Mouse (Mus musculus): ENCODE measurements around the gene Cadm4. TPM values are rescaled to one million over a fixed set of nuclear protein-coding genes. Genes with fewer than 3 reads are reported as not detected.
"Not testable (repeated sequence)": the region's sequence is repeated elsewhere in the genome, so short reads cannot be mapped to it uniquely, and the experiment has no call there.

Gene Cadm4
- total RNA-seq, 2 experiments from 2014 or later: not detected

DNA sequence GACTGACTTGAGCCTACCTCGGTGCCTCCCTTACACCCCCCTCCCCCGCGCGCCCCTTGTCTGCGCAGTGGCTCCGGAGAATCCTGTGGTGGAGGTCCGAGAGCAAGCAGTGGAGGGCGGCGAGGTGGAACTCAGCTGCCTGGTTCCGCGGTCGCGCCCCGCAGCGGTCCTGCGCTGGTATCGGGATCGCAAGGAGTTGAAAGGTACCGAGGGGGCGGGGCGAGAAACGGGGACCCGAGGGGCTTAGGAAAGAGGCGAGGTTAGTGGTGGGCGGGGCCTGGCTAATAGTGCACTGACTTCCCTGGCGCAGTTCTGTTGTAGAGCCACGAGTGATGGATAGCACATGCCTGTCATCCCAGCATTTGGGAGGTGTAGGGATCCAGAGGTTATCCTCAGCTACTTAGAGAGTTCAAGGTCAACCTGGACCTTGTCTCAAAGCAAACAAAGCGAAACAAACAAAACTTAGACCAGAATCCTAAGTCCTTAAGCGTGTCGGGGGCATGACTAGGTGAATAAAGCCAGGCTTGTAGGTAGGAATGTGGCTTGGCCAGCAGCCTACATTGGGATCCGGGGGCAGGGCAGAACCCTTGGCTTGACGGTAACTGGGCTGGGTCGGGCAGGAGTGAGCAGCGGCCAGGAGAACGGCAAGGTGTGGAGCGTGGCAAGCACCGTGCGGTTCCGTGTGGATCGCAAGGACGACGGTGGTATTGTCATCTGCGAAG lies 18.2 kb downstream of the Cadm4 start:
- ATAC-seq (ENCODE audit: poor library complexity, severe bottlenecking): no peak

DNA sequence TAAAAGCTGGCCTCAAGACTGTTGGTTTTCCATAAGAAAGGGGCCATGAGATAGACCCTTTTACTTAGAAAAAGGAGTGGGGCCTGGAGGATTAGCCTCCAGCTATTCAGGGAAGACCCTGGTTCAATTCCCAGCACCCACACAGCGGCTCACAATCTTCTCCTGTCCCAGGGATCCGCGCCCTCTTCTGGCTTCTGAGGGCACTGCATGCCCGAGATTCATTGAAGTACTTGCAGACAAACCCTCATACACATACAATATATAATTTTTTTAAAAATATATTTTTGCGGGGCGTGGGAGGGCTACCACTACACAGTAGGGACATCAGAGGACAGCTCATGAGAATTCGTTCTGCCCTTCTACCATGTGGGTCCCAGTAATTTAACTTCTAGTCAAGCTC lies 19.1 kb downstream of the Cadm4 start:
- ATAC-seq (ENCODE audit: poor library complexity, severe bottlenecking): no peak

DNA sequence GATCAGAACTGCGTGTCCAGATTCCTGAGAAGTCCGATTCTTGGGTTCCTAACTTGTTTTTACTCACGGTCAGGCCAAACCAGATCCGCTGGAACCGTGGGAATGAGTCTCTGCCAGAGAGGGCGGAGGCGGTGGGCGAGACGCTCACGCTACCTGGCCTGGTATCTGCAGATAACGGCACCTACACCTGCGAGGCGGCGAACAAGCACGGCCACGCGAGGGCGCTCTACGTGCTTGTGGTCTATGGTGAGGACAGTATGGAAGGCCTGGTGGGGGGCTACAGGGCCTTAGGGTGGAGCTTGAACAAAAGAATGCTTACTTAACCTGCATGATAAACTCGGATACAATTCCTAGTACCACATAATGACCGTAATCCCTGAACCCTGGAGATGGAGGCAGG lies 19.7 kb downstream of the Cadm4 start:
- no peak for ATAC-seq (ENCODE audit: poor library complexity, severe bottlenecking)

- ATAC-seq (ENCODE audit: poor library complexity, severe bottlenecking): no peak
Observed at GRCm38 (mm10) chr7:24504004-24504403, 22.2 kb downstream of the Cadm4 start.

DNA sequence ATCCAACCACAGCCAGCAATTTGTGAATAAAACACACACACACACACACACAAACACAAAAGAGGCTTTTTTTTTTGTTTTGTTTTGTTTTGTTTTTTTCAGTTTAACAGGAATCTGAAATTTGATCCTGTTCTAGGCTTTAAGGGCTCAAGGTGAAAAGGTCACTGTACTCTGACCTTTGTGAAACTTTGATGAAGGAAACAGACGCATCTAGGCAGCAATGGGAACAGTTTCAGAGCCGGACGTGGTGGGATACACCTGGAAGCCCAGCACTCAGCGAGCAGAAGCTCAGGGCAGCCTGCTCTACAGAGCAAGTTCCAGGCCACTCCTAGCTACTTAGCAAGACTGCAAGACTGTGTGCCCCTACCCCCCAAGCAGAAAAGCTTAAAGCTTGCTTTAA lies 23.0 kb downstream of the Cadm4 start:
- no peak for ATAC-seq (ENCODE audit: poor library complexity, severe bottlenecking)

- no peak for ATAC-seq (ENCODE audit: poor library complexity, severe bottlenecking)
Observed at GRCm38 (mm10) chr7:24505447-24506064, 23.7 kb downstream of the Cadm4 start.

- ATAC-seq (ENCODE audit: poor library complexity, severe bottlenecking): no peak
Observed at GRCm38 (mm10) chr7:24506065-24506459, 24.2 kb downstream of the Cadm4 start.

DNA sequence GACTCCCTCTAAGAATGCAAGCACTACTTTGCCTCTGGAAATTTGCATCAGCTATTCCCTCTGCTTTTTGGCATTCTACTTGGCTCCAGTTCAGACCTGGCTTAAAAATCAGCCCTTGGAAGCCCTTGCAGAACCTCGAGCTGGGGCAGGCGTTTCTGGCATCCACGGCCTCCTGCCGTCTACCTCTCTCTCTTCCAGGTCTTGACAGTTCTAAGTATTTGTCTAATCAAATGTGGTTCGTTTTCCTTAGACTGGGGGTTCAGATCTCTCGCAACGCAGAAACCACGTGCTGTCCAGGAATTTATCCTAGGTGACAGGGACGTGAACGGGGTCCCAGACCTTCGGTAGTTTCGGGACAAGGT lies 24.6 kb downstream of the Cadm4 start:
- ATAC-seq (ENCODE audit: poor library complexity, severe bottlenecking): no peak

GRCm38 (mm10) chr7:24506838-24507725 lies 25.3 kb downstream of the Cadm4 start, which contains the start of gene Zfp428:
Gene Zfp428 (plus strand): TSS chr7:24507006.
- ATAC-seq (ENCODE audit: poor library complexity, severe bottlenecking): peak; percentile 97

GRCm38 (mm10) chr7:24507726-24508114 lies 25.9 kb downstream of the Cadm4 start:
- peak; percentile 7; the same call in 1 of the 2 replicates for ATAC-seq (ENCODE audit: poor library complexity, severe bottlenecking)

- no peak for ATAC-seq (ENCODE audit: poor library complexity, severe bottlenecking)
Observed at GRCm38 (mm10) chr7:24512355-24512754, 30.5 kb downstream of the Cadm4 start, which contains the start of gene AC161166.1. Gene AC161166.1 (minus strand): TSS chr7:24512455.

DNA sequence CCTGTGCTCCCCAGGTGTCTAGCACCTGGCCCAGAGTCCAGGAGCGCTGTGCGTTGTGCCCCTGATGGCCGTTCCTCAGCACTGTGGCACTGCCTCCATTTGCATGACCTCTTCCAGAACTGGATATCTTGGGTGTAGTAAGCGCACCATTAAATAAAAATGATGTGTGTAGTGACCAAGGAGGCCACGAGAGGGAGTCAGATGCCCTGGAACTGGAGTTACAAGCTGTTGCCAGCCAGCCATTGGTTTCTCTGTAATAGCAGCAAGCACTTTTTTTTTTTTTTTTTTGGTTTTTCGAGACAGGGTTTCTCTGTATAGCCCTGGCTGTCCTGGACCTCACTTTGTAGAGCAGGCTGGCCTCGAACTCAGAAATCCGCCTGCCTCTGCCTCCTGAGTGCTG lies 34.5 kb downstream of the Cadm4 start:
- ATAC-seq (ENCODE audit: poor library complexity, severe bottlenecking): not testable (repeated sequence)

GRCm38 (mm10) chr7:24517077-24517476 lies 35.3 kb downstream of the Cadm4 start:
- ATAC-seq (ENCODE audit: poor library complexity, severe bottlenecking): no peak

DNA sequence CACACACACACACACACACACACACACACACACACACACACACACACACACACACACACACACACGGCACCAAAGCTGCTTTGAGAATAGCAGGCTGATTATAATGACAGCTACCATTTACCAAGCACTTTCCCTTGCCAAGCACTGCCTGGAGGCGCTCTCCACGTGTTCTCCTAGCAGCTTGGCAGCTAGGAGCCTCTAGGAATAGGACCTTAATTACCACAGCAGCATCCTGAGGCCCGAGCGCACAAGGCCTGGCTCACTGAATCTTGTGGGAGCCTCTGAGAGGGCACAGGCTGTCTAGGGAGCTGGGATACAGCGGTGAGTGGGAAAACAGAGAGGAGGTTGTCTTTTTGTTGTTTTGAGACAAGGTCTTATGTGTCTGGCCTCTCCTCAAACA lies 35.8 kb downstream of the Cadm4 start:
- ATAC-seq (ENCODE audit: poor library complexity, severe bottlenecking): no peak

- ATAC-seq (ENCODE audit: poor library complexity, severe bottlenecking): no peak
Observed at GRCm38 (mm10) chr7:24519130-24519529, 37.3 kb downstream of the Cadm4 start.

GRCm38 (mm10) chr7:24520054-24520453 lies 38.2 kb downstream of the Cadm4 start:
- ATAC-seq (ENCODE audit: poor library complexity, severe bottlenecking): not testable (repeated sequence)

- ATAC-seq (ENCODE audit: poor library complexity, severe bottlenecking): no peak
Observed at GRCm38 (mm10) chr7:24522805-24523204, 41.0 kb downstream of the Cadm4 start.

GRCm38 (mm10) chr7:24523723-24524122 lies 41.9 kb downstream of the Cadm4 start:
- no peak for ATAC-seq (ENCODE audit: poor library complexity, severe bottlenecking)

DNA sequence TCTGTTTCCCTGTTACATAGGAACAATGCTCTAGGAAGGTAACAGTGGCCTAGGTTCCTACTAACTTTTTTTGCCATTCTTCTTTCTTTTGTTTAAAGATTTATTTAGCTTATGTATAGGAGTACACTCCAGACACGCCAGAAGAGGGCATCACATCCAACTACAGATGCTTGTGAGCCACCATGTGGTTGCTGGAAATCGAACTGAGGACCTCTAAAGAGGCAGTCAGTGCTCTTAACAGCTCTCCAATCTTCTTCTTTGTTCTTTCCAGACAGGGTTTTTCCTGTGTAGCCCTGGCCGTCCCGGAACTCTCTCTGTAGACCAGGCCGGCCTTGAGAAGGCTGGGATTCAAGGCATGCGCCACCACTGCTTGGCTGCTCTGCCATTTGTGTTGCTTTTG lies 43.2 kb downstream of the Cadm4 start:
- ATAC-seq (ENCODE audit: poor library complexity, severe bottlenecking): no peak

- no peak for ATAC-seq (ENCODE audit: poor library complexity, severe bottlenecking)
Observed at GRCm38 (mm10) chr7:24525686-24526420, 44.0 kb downstream of the Cadm4 start.

GRCm38 (mm10) chr7:24528861-24529260 lies 47.0 kb downstream of the Cadm4 start:
- no peak for ATAC-seq (ENCODE audit: poor library complexity, severe bottlenecking)

All from megakaryocyte, adult 5-6 weeks (primary cell).